Mouse (Mus musculus) urinary bladder, postnatal 4 days (tissue): ENCODE results near the gene Sgms1.

ENCODE experiments used
- DNase-seq, 2 experiments: peaks; one replicate each; pipeline ENCODE4 v3.0.0; 2021 to 2022; ENCODE audit warnings: low spot score in 2 of 2

The Sgms1 gene

DNA sequence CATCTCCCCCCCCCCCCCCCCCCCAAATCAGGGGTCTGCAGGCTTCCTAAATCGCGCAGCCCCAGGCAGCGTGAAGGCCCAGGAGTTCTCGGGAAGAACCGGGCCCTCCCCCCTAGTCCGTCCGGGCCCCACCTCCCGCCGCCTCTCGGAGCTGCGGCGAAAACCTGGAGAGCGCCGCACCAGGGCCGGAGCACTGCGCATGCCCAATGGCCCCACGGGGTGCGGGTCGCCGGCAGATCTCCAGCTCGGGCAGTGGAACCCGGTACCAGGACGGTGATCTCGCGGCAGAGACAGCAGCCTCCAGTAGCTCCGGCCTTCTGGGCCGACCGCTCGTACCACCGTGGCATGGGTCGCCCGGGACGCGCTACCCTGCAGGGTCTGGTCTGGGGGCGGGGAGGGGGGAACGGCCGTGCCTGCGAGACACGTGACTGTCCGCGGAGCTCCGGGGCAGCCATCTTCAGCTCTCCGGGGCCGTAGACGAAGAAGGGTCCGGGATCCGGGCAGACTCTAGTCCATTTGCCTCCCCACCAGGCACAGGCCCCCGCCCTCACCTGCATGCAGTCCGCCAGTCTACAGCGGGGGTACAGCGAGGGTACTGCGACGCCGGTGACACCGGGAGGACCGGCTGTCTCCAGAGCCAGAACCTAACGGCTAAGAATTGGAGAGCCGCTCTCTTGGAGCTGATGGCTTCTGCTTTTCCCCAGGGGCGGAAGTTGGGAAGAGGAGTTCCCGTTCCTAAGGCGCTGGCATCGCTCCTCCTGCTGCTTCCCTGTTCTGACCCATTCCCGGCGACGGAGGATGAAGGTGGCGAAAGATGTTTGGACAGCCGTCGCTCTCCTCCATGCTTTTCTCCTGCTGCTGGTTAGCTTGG, at the start of gene Sgms1:
Gene Sgms1, minus strand, starts transcription at position 714 of the 871 bp plus-strand sequence.
- peak; percentile 90 to 91 for DNase-seq

GRCm38 (mm10) chr19:32425856-32426255, 36.3 kb upstream of the Sgms1 start:
- no peak for DNase-seq

DNA sequence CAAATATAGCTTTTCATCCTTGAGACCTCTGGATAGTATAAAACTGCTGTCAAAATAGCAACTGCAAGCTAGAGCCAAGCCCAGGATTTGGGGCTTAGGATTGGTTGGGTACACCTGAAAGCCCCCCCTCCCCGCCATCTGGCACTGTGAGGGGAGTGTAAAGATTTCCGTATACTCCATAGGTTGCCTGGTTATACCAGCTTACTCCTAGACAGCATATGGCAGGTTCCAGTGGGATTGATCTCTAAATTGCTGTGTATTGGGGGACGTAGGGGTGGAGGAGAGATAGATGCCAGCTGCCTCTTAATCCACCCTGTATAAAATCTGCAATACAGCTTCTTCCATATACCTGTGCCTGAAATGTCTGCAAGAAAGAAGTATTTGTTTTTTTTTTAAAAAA, 35.2 kb upstream of the Sgms1 start:
- no peak for DNase-seq

DNA sequence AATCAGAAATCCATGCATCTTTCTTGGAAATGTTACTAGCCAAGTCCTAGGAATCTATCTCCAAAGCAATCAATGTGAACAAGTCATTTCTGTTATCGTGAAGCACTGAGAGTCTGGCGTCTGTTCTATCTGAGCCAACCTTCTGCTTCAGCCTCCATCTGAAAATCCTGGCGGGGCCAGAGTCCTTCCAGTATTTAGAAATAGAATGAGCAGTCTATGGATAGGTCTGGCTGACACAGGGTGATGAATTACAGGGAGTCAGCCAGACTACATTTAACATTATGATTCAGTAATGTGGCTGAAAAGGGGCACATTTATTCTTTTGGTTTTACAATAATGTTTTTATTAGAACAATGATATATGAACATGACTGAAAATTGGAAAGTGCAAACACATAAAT, 29.6 kb upstream of the Sgms1 start:
- no peak for DNase-seq

- DNase-seq, result no peak
Measured at GRCm38 (mm10) chr19:32416692-32417317, 27.3 kb upstream of the Sgms1 start.

- no peak for DNase-seq
Measured at GRCm38 (mm10) chr19:32409603-32410360, 20.3 kb upstream of the Sgms1 start.

GRCm38 (mm10) chr19:32406717-32407116, 17.2 kb upstream of the Sgms1 start:
- DNase-seq, result no peak

GRCm38 (mm10) chr19:32404386-32404785, 14.9 kb upstream of the Sgms1 start:
- no peak for DNase-seq

GRCm38 (mm10) chr19:32403834-32404233, 14.3 kb upstream of the Sgms1 start:
- no peak for DNase-seq

GRCm38 (mm10) chr19:32398491-32398890, 9.0 kb upstream of the Sgms1 start:
- no peak for DNase-seq

DNA sequence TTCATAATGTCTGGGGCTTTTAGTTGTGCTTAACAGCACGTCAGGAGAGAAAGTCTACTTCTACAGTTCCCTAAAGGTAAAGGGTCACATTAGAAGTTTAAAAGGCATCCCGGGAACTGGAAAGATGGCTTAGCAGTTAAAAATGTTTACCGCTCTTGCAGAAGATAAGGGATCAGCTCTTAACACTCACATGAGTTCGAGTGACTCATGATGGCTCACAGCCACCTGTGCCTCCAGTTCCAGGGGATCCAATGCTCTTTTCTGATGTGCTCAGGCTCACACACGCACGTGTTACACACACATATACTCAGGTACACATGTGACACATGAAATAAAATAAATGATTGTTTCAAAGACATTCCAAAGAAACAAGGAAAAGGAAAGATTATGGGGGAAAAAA, 6.8 kb upstream of the Sgms1 start:
- no peak for DNase-seq

GRCm38 (mm10) chr19:32394825-32395224, 5.3 kb upstream of the Sgms1 start:
- no peak for DNase-seq

GRCm38 (mm10) chr19:32393758-32394450, 4.4 kb upstream of the Sgms1 start:
- no peak for DNase-seq

DNA sequence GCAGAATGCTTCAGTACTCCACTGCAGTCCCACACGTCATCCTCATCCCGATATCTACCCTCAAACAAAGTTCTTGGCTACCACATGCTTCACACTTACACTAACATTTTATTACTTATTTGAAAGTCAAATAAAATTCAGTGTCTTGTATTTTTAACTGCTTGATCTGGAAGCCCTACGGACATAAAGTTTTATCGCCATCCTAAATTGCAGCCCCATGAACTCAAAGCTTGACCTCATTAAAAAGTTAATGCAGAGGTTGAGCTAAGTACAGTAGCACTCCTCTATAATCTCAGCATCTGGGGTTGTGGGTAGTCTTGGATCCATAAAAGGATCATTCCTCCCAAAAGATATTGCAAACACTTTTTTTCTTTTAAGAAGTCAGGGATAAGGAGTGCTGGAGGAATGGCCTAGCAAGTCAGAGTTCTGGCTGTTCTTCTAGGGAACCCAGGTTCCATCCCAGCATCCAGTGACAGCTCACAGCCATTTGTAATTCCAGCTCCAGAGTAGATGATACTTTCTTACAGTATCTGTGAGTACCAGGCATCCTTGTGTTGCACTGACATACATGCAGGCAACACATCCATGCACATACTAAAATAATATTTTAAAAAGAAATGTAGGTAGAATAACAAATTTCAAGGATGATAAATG, 3.7 kb upstream of the Sgms1 start:
- DNase-seq, result no peak

DNA sequence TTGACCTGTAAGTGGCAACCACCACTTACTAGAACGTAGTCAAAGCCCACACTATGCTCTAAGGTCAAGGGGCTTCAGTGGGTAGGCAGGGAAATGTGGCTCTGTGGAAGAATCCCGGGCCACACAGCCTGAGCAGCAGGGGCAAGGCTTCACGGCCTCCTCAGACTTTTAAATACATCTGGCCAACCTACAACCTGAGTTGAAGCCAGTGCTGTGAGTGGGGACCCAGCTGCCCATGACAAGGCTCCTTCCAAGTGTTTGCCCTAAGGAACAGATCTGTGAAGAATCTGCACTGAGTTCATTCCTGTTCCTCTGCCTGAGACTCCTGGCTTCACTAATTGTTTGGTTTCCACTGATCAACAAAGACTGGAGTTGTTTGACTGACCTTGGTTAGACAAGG, 1.9 kb upstream of the Sgms1 start:
- DNase-seq, result no peak

- no peak for DNase-seq
Measured at GRCm38 (mm10) chr19:32390116-32390515, 602 bp upstream of the Sgms1 start.

- DNase-seq, result peak; percentile 93 to 95
Measured at GRCm38 (mm10) chr19:32388191-32388921, 1.2 kb downstream of the Sgms1 start.

DNA sequence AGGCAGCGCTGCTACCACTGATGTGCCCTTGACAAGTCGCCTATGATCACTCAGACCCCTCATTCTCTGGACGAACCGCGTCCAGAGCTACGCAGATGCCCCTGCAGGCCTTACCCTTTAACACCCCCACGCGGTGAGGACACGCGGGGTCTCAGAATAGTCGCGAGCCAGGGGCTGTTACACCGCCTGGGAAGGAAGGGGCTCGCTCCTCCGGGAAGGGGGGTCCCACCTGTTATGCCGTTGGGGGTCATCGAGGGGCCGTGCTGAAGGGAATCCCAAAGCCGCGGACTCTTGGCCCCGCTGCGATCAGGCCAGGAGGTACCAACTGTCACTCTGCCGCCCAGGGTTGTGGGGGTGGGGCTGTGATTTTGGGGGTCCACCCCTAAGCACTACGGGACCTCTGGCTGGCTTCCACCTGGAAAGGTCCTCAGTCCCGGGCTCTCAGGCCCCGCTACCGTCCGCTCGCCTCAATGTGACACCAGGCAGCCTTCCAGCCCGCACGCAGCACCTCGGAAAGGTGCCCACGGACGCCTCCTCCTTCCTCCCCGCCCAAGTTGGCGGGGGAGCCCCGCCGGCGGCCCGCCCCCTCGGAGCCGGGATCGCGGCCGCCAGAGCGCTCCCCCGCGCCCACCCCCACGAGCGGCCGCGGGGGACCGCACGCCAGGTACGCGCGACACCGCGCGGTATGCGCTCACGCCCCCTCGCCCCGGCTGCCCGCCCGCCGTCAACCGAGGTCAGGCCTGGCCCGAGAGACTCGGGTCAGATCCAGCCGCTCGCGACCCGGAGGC, 1.9 kb downstream of the Sgms1 start:
- DNase-seq, result peak in 1 of 2 experiments; percentile 37

- DNase-seq, result peak in 1 of 2 experiments; percentile 54
Measured at GRCm38 (mm10) chr19:32386556-32387402, 2.7 kb downstream of the Sgms1 start.
